Mouse (Mus musculus) small intestine, adult 2 months (tissue): ENCODE data around the gene Cited1. TPM values are rescaled to one million over a fixed set of nuclear protein-coding genes. Genes with fewer than 3 reads are reported as not detected.

ENCODE experiments used
- H3K27ac ChIP-seq: fragments of 200-500 bp; 2 replicates; pipeline ENCODE4 v1.5.1; 2012; ENCODE audit warnings: low read depth, low read length, control low read depth, inconsistent platforms; ENCODE audit not compliant: insufficient read depth
- H3K27me3 ChIP-seq: fragments of 200-500 bp; 2 replicates; pipeline ENCODE4 v1.6.1; 2012; ENCODE audit warnings: mild to moderate bottlenecking, moderate library complexity, low read length, inconsistent platforms; ENCODE audit not compliant: control insufficient read depth, insufficient read depth
- H3K36me3 ChIP-seq: fragments of 200-500 bp; 2 replicates; pipeline ENCODE4 v1.6.1; 2012; ENCODE audit warnings: mild to moderate bottlenecking, low read length, control low read depth, inconsistent platforms; ENCODE audit not compliant: control insufficient read depth, insufficient read depth
- H3K4me1 ChIP-seq: fragments of 200-500 bp; 2 replicates; pipeline ENCODE4 v1.6.1; 2012; ENCODE audit warnings: low read length, inconsistent platforms, mixed read lengths; ENCODE audit not compliant: control insufficient read depth, insufficient read depth, insufficient read length
- H3K4me3 ChIP-seq: fragments of 200-500 bp; 2 replicates; pipeline ENCODE4 v1.5.1; 2012; ENCODE audit warnings: low read depth, mild to moderate bottlenecking, control low read depth, inconsistent platforms, low read length, moderate library complexity
- CTCF ChIP-seq: fragments of 200-500 bp; IDR thresholded peaks from 2 replicates; pipeline ENCODE4 v1.5.1; 2012; ENCODE audit warnings: low read depth, mild to moderate bottlenecking, control low read depth, inconsistent platforms, low read length, moderate library complexity, mixed read lengths; ENCODE audit not compliant: insufficient replicate concordance, insufficient read length; ENCODE audit errors: extremely low read depth
- POLR2A ChIP-seq: fragments of 200-500 bp; IDR thresholded peaks from 2 replicates; pipeline ENCODE4 v1.6.1; 2012; ENCODE audit warnings: low read depth, mild to moderate bottlenecking, control low read depth, inconsistent platforms, low read length, moderate library complexity
- WGBS: fragments of 180-500 bp; shearing (Covaris S2); methylation state at CpG from one replicate; pipeline ENCODE4 v1.1.7; 2018; 5-methylcytosine and 5-hydroxymethylcytosine counted together
- polyA plus RNA-seq: library from polyadenylated mRNA; depleted of rRNA; stranded (reverse); fragments of >200 nt; gene quantifications from 2 replicates; pipeline ENCODE4 v1.2.3, GENCODE M21; 2012; rRNA removed

Gene Cited1
- polyA plus RNA-seq, result 0.27 TPM in 1 of 2 replicates, not detected in the other

GRCm38 (mm10) chrX:102251937-102252860, at the start of gene Cited1:
Cited1 (minus strand) TSS chrX:102252181.
- TF ChIP-seq POLR2A (no peak), CTCF (no peak)
- Histone ChIP-seq H3K4me3 (peak within 1 kb of the TSS; percentile 59), H3K36me3 (no peaks in the 10 kb centered on the region), H3K4me1 (peaks cover 2% of the 10 kb centered on the region; the same call in 1 of the 2 replicates), H3K27ac (no peak within 1 kb of the TSS), H3K27me3 (peaks cover 21% of the 10 kb centered on the region)
- 12% methylated on average over 44 of the region's 44 CpGs for WGBS

- Histone ChIP-seq H3K36me3 (no peaks in the 10 kb centered on the region), H3K27me3 (no peaks in the 10 kb centered on the region), H3K4me3 (no peak overlapping the region), H3K4me1 (no peaks in the 10 kb centered on the region), H3K27ac (no peak overlapping the region)
- TF ChIP-seq POLR2A, result no peak
- no peak for TF ChIP-seq CTCF
- 88% methylated on average over 3 of the region's 3 CpGs for WGBS
These were observed 32.9 kb upstream of the Cited1 start for GRCm38 (mm10) chrX:102284889-102285288.

GRCm38 (mm10) chrX:102262620-102263345, 10.8 kb upstream of the Cited1 start:
- TF ChIP-seq POLR2A (no peak), CTCF (no peak)
- Histone ChIP-seq H3K27ac (no peak overlapping the region), H3K27me3 (no peaks in the 10 kb centered on the region), H3K4me1 (no peaks in the 10 kb centered on the region), H3K4me3 (no peak overlapping the region), H3K36me3 (no peaks in the 10 kb centered on the region)
- WGBS, result 68% methylated on average over 14 of the region's 14 CpGs

- WGBS, result 91% methylated on average over 4 of the region's 4 CpGs
- H3K4me3 ChIP-seq, result no peak overlapping the region
- H3K36me3 ChIP-seq, result no peaks in the 10 kb centered on the region
- H3K27ac ChIP-seq, result no peak overlapping the region
- no peak for TF ChIP-seq POLR2A
- no peak for TF ChIP-seq CTCF
- no peaks in the 10 kb centered on the region for H3K27me3 ChIP-seq
- no peaks in the 10 kb centered on the region for H3K4me1 ChIP-seq
These were observed 7.8 kb upstream of the Cited1 start for GRCm38 (mm10) chrX:102259772-102260171.

- H3K27ac ChIP-seq, result no peak overlapping the region
- TF ChIP-seq POLR2A (no peak), CTCF (no peak)
- H3K4me3 ChIP-seq, result no peak overlapping the region
- no peaks in the 10 kb centered on the region for H3K36me3 ChIP-seq
- peaks cover 20% of the 10 kb centered on the region for H3K27me3 ChIP-seq
- peaks cover 2% of the 10 kb centered on the region; the same call in 1 of the 2 replicates for H3K4me1 ChIP-seq
- WGBS, result 19% methylated on average over 7 of the region's 7 CpGs
These were observed 1.9 kb upstream of the Cited1 start for GRCm38 (mm10) chrX:102253892-102254291.

- 11% methylated on average over 61 of the region's 80 CpGs for WGBS
- H3K27me3 ChIP-seq, result peaks cover 21% of the 10 kb centered on the region
- TF ChIP-seq CTCF (no peak), POLR2A (no peak)
These were observed 602 bp downstream of the Cited1 start for GRCm38 (mm10) chrX:102251221-102251936.

GRCm38 (mm10) chrX:102250891-102251170, 1.1 kb downstream of the Cited1 start:
- Histone ChIP-seq H3K27me3 (peaks cover 21% of the 10 kb centered on the region), H3K4me3 (peak overlapping the region; percentile 59), H3K36me3 (no peaks in the 10 kb centered on the region), H3K27ac (no peak overlapping the region), H3K4me1 (peaks cover 2% of the 10 kb centered on the region; the same call in 1 of the 2 replicates)
- WGBS, result 16% methylated on average over 24 of the region's 24 CpGs
- TF ChIP-seq POLR2A (no peak), CTCF (no peak)

More at GRCm38 (mm10) chrX:102251221-102251936, 602 bp downstream of the Cited1 start:
- Histone ChIP-seq H3K27ac (no peak overlapping the region), H3K4me3 (peak overlapping the region; percentile 59), H3K36me3 (no peaks in the 10 kb centered on the region), H3K4me1 (peaks cover 2% of the 10 kb centered on the region; the same call in 1 of the 2 replicates)
